Mouse (Mus musculus): Measurements from ENCODE around the gene Fbxw17. TPM values are rescaled to one million over a fixed set of nuclear protein-coding genes. Genes with fewer than 3 reads are reported as not detected.
"Not testable (repeated sequence)": the region's sequence is repeated elsewhere in the genome, so short reads cannot be mapped to it uniquely, and the experiment has no call there.

Fbxw17 gene
- polyA plus RNA-seq, 1 experiment from 2014 or later = 29.8 TPM

GRCm38 (mm10) chr13:50460433-50460832, 42.8 kb downstream of the Fbxw17 start:
- not testable (repeated sequence) for H3K4me3 ChIP-seq; H3K9ac ChIP-seq; H3K4me2 ChIP-seq; H3K27me3 ChIP-seq (replicated peaks); H3K9me3 ChIP-seq (replicated peaks); H3K36me3 ChIP-seq; ATAC-seq (ENCODE audit: insufficient number of reproducible peaks, low FRiP score); H3K27ac ChIP-seq (ENCODE audit: poor library complexity, severe bottlenecking); H3K4me1 ChIP-seq (replicated peaks)
- 63% methylated on average over 2 of the region's 2 CpGs for WGBS

DNA sequence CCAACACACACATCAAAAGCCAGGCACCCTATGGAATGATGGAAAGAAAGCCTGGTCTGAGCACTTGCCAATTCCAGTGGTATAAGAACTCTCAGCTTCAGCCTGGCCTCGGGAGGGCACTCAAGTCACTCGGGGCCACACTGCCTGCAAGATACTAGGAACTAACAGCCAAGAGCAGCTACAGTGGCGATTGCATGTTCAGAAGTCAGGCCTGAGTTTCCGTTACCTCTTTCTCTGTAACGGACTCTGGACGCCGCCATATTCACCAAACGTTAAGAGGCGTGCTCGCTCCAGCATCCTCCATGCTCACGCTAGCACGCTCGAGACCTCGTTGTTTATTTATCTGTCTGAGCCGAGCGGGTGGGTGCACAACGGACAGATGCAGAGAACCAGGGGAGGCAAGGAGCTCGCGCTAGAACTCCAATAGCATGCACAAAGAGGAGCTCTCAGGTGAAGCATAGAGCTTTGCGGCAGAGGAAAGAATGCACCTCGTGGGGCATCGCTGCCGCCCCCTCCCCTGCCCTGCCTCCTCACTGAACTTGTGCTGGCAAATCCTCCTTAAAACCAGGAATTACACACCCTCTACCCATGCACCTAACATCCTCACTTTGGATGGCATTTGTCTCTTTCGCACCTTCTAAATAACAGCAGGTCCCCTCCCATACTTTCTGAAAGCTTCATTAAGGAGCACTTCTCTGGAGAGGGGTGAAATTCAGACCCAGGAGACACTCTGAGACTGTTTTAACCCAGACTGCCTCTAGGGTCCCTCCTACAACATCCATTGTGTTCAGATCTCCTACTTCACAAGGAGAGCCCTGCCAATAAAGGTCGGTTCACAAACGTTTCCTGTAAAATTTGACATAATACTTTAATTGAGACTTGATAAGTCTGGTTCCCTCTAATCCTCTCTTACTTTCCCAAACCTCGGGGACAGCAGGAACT, 47.2 kb downstream of the Fbxw17 start:
- Histone ChIP-seq H3K9ac (0 out of 2 replicates have a peak overlapping the region, but pooled peaks have one; percentile 24), H3K4me3 (peak overlapping the region; percentile 28), H3K27ac (ENCODE audit: poor library complexity, severe bottlenecking) (no peak overlapping the region), H3K4me1 (replicated peaks) (no peaks in the 10 kb centered on the region), H3K4me2 (peak overlapping the region; percentile 67), H3K9me3 (replicated peaks) (no peaks in the 10 kb centered on the region), H3K27me3 (replicated peaks) (no peaks in the 10 kb centered on the region), H3K36me3 (no peaks in the 10 kb centered on the region)
- WGBS = 25% methylated on average over 27 of the region's 27 CpGs
- no peak for ATAC-seq (ENCODE audit: insufficient number of reproducible peaks, low FRiP score)

DNA sequence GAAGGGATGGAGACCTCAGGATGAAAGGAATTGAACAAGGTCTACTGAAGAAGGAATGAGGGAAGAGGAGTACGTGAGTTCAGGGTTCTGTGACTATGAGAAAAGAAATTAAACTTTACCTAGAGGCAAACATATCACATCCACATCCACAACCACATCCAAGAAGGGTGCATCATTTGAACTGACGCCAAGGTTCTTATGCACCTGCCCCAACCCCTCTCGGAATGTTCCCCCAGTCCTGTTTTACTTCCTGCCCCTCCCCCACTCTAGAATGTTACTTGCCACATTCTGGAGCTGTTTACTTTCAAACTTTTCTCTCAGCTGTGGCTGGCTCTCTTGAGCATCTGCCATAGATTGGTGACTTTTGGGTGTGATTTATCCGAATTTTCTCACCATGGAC, 49.3 kb downstream of the Fbxw17 start, which contains the start of gene Nutm2:
Gene Nutm2, plus strand, starts transcription at position 301 of the 400 bp plus-strand sequence.
- no peak within 1 kb of the TSS for H3K4me3 ChIP-seq
- H3K4me2 ChIP-seq = no peak within 1 kb of the TSS
- H3K9me3 ChIP-seq (replicated peaks) = no peaks in the 10 kb centered on the region
- no peak for ATAC-seq (ENCODE audit: insufficient number of reproducible peaks, low FRiP score)
- no peak within 1 kb of the TSS for H3K27ac ChIP-seq (ENCODE audit: poor library complexity, severe bottlenecking)
- no peak within 1 kb of the TSS for H3K9ac ChIP-seq
- H3K36me3 ChIP-seq = no peaks in the 10 kb centered on the region
- no peaks in the 10 kb centered on the region for H3K4me1 ChIP-seq (replicated peaks)
- H3K27me3 ChIP-seq (replicated peaks) = no peaks in the 10 kb centered on the region
- 67% methylated on average over 4 of the region's 4 CpGs for WGBS

Other genes with a start within 250 kb of the Fbxw17 start
- not detected in 2 replicates for gene Gm906, start 167.6 kb upstream of the Fbxw17 start, polyA plus RNA-seq (2016; fragmentation: Nextera tagmentation; extraction: Ambion mirVana)
- gene Gm47429, start 26.0 kb downstream of the Fbxw17 start, polyA plus RNA-seq (2016; fragmentation: Nextera tagmentation; extraction: Ambion mirVana) = not detected in 2 replicates
- gene Nutm2, start 49.4 kb downstream of the Fbxw17 start, polyA plus RNA-seq (2016; fragmentation: Nextera tagmentation; extraction: Ambion mirVana) = not detected in 2 replicates
- not detected in 2 replicates for gene Gm904, start 225.4 kb downstream of the Fbxw17 start, polyA plus RNA-seq (2016; fragmentation: Nextera tagmentation; extraction: Ambion mirVana)

Measured in heart, embryonic 12.5 days (tissue).